Comparison of ENCODE assay signal across 27 mouse cellular contexts in the genomic region with DNA sequence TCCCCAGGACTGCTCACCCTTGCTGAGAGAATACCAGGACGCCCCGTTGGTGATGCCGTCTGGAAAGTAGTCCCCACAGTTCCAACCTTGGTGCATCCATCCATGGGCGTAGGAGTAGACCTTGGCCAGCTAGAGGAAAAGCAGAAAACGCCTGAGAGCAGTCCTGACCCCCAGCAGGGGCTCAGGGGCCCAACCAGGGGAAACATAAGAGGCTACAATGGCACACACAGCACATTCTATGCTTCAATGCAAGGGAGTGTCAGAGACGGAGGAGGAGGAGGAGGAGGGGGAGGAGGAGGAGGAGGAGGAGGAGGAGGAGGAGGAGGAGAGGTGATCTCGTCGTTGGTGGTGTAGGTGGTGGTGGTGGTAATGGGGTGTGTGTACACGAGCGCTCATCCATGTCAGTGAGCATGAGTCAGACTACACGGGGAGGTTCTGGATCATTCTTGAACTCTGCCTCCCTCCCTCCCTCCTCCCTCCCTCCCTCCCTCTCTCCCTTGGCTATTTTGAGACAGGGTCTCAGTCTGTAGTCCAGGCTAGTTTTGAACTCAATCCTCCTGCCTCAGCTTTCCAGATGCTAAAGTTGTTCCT. TPM values are rescaled to one million over a fixed set of nuclear protein-coding genes. Genes with fewer than 3 reads are reported as not detected.
DNase-seq lines count a peak whose midpoint lies in the region; ATAC-seq and TF ChIP-seq lines count a peak whose summit lies in the region.
"Had no signal": no experiment of that assay in that cellular context is flagged by ENCODE, and none has a peak within 500 bp of the region (broad histone marks: within the 10 kb centered on the region; RNA-seq: fewer than 3 reads in every experiment).

No protein-coding gene starts in this region.

- no peaks in the 10 kb centered on the region for H3K9me3 ChIP-seq in forebrain, embryonic 10.5 days
- H3K9me3 ChIP-seq in forebrain, embryonic 11.5 days (ENCODE audit: control insufficient read depth, low read length): no peaks in the 10 kb centered on the region
- no peaks in the 10 kb centered on the region for H3K9me3 ChIP-seq in kidney, embryonic 14.5 days (ENCODE audit: control insufficient read depth, low read length)
- H3K9me3 ChIP-seq in kidney, postnatal 0 days (replicated peaks; ENCODE audit: low read length): no peaks in the 10 kb centered on the region
- H3K9me3 ChIP-seq in midbrain, embryonic 11.5 days (ENCODE audit: control insufficient read depth, low read length): no peaks in the 10 kb centered on the region
- H3K9me3 ChIP-seq in midbrain, postnatal 0 days (ENCODE audit: low read length): no peaks in the 10 kb centered on the region
- H3K9me3 ChIP-seq: forebrain, embryonic 12.5 days; forebrain, embryonic 15.5 days; heart, embryonic 12.5 days; heart, embryonic 15.5 days; hindbrain, embryonic 13.5 days had no signal

- peaks cover 16% of the 10 kb centered on the region for H3K4me1 ChIP-seq in forebrain, embryonic 10.5 days
- 0 out of 2 replicates have a peak, but pooled peaks cover 3% of the 10 kb centered on the region for H3K4me1 ChIP-seq in forebrain, embryonic 11.5 days (replicated peaks; ENCODE audit: control insufficient read depth, insufficient read depth, low read length)
- 0 out of 2 replicates have a peak, but pooled peaks cover 4% of the 10 kb centered on the region for H3K4me1 ChIP-seq in kidney, embryonic 14.5 days (ENCODE audit: control insufficient read depth, insufficient read depth, low read length)
- no peaks in the 10 kb centered on the region for H3K4me1 ChIP-seq in kidney, postnatal 0 days (replicated peaks; ENCODE audit: insufficient read depth, low read length)
- no peaks in the 10 kb centered on the region for H3K4me1 ChIP-seq in midbrain, embryonic 11.5 days (ENCODE audit: control insufficient read depth, insufficient read depth, low read length)
- no peaks in the 10 kb centered on the region for H3K4me1 ChIP-seq in midbrain, postnatal 0 days (ENCODE audit: insufficient read depth, low read length)
- H3K4me1 ChIP-seq: forebrain, embryonic 12.5 days; forebrain, embryonic 15.5 days; heart, embryonic 12.5 days; heart, embryonic 15.5 days; hindbrain, embryonic 13.5 days had no signal

- H3K4me2 ChIP-seq in forebrain, embryonic 11.5 days (ENCODE audit: low read depth, low read length, severe bottlenecking): no peak overlapping the region
- no peak overlapping the region for H3K4me2 ChIP-seq in kidney, embryonic 14.5 days (replicated peaks; ENCODE audit: low read depth, low read length)
- no peak overlapping the region for H3K4me2 ChIP-seq in kidney, postnatal 0 days (ENCODE audit: low read length)
- no peak overlapping the region for H3K4me2 ChIP-seq in midbrain, embryonic 11.5 days
- no peak overlapping the region for H3K4me2 ChIP-seq in midbrain, postnatal 0 days (ENCODE audit: low read depth, low read length, poor library complexity, severe bottlenecking)
- H3K4me2 ChIP-seq: forebrain, embryonic 12.5 days; forebrain, embryonic 15.5 days; heart, embryonic 12.5 days; heart, embryonic 15.5 days; hindbrain, embryonic 13.5 days had no signal

- no peak overlapping the region for H3K9ac ChIP-seq in forebrain, embryonic 11.5 days (ENCODE audit: low read length)
- no peak overlapping the region for H3K9ac ChIP-seq in kidney, embryonic 14.5 days (ENCODE audit: low read depth, low read length)
- H3K9ac ChIP-seq in kidney, postnatal 0 days (ENCODE audit: low read depth, low read length): no peak overlapping the region
- H3K9ac ChIP-seq in midbrain, embryonic 11.5 days (ENCODE audit: low read length): no peak overlapping the region
- no peak overlapping the region for H3K9ac ChIP-seq in midbrain, postnatal 0 days (replicated peaks; ENCODE audit: low read length, poor library complexity, severe bottlenecking)
- H3K9ac ChIP-seq: forebrain, embryonic 12.5 days; forebrain, embryonic 15.5 days; heart, embryonic 12.5 days; heart, embryonic 15.5 days; hindbrain, embryonic 13.5 days had no signal

- no peaks in the 10 kb centered on the region for H3K36me3 ChIP-seq in forebrain, embryonic 10.5 days (replicated peaks)
- H3K36me3 ChIP-seq in forebrain, embryonic 11.5 days (ENCODE audit: control insufficient read depth, insufficient read depth, low read length): no peaks in the 10 kb centered on the region
- no peaks in the 10 kb centered on the region for H3K36me3 ChIP-seq in kidney, embryonic 14.5 days (ENCODE audit: control insufficient read depth, insufficient read depth, low read length)
- no peaks in the 10 kb centered on the region for H3K36me3 ChIP-seq in kidney, postnatal 0 days (ENCODE audit: insufficient read depth, low read length)
- no peaks in the 10 kb centered on the region for H3K36me3 ChIP-seq in midbrain, embryonic 11.5 days (ENCODE audit: control insufficient read depth, insufficient read depth, low read length)
- H3K36me3 ChIP-seq in midbrain, postnatal 0 days (ENCODE audit: insufficient read depth, low read length): no peaks in the 10 kb centered on the region
- H3K36me3 ChIP-seq: forebrain, embryonic 12.5 days; forebrain, embryonic 15.5 days; heart, embryonic 12.5 days; heart, embryonic 15.5 days; hindbrain, embryonic 13.5 days had no signal

- H3K27me3 ChIP-seq in forebrain, embryonic 10.5 days (ENCODE audit: poor library complexity, severe bottlenecking): peaks cover 8% of the 10 kb centered on the region; the same call in 1 of the 2 replicates
- no peaks in the 10 kb centered on the region for H3K27me3 ChIP-seq in forebrain, embryonic 11.5 days (ENCODE audit: control insufficient read depth, insufficient read depth, low read length)
- H3K27me3 ChIP-seq in kidney, embryonic 14.5 days (ENCODE audit: control insufficient read depth, insufficient read depth, low read length): no peaks in the 10 kb centered on the region
- no peaks in the 10 kb centered on the region for H3K27me3 ChIP-seq in kidney, postnatal 0 days (ENCODE audit: insufficient read depth, low read length)
- no peaks in the 10 kb centered on the region for H3K27me3 ChIP-seq in midbrain, embryonic 11.5 days (ENCODE audit: control insufficient read depth, insufficient read depth, low read length)
- no peaks in the 10 kb centered on the region for H3K27me3 ChIP-seq in midbrain, postnatal 0 days (ENCODE audit: insufficient read depth, low read length)
- H3K27me3 ChIP-seq: forebrain, embryonic 12.5 days; forebrain, embryonic 15.5 days; hindbrain, embryonic 13.5 days had no signal

- WGBS in forebrain, embryonic 10.5 days: 58% methylated on average over 10 of the region's 11 CpGs
- WGBS in forebrain, embryonic 11.5 days: 47% methylated on average over 10 of the region's 11 CpGs
- 31% methylated on average over 10 of the region's 11 CpGs for WGBS in kidney, embryonic 14.5 days
- WGBS in kidney, postnatal 0 days: 28% methylated on average over 10 of the region's 11 CpGs
- 53% methylated on average over 8 of the region's 11 CpGs for WGBS in midbrain, embryonic 11.5 days
- 44% methylated on average over 8 of the region's 11 CpGs for WGBS in midbrain, postnatal 0 days

- 0 out of 2 replicates have a peak overlapping the region, but pooled peaks have one; percentile 7 for H3K27ac ChIP-seq in forebrain, embryonic 10.5 days
- no peak overlapping the region for H3K27ac ChIP-seq in forebrain, embryonic 11.5 days (ENCODE audit: low read depth, low read length)
- H3K27ac ChIP-seq in kidney, embryonic 14.5 days (ENCODE audit: low read depth, low read length): no peak overlapping the region; the same call in 1 of the 2 replicates
- H3K27ac ChIP-seq in kidney, postnatal 0 days: 0 out of 2 replicates have a peak overlapping the region, but pooled peaks have one; percentile 28
- no peak overlapping the region for H3K27ac ChIP-seq in midbrain, embryonic 11.5 days (ENCODE audit: low read depth, low read length)
- no peak overlapping the region for H3K27ac ChIP-seq in midbrain, postnatal 0 days (ENCODE audit: low read depth, low read length)
- H3K27ac ChIP-seq: forebrain, embryonic 12.5 days; forebrain, embryonic 15.5 days; heart, embryonic 15.5 days; hindbrain, embryonic 13.5 days had no signal

- H3K4me3 ChIP-seq in forebrain, embryonic 10.5 days: no peak overlapping the region
- no peak overlapping the region for H3K4me3 ChIP-seq in forebrain, embryonic 11.5 days (ENCODE audit: low read depth, low read length)
- no peak overlapping the region for H3K4me3 ChIP-seq in kidney, embryonic 14.5 days (ENCODE audit: low read length)
- H3K4me3 ChIP-seq in kidney, postnatal 0 days (replicated peaks; ENCODE audit: low read depth, low read length): no peak overlapping the region
- no peak overlapping the region for H3K4me3 ChIP-seq in midbrain, embryonic 11.5 days (ENCODE audit: low read depth, low read length)
- no peak overlapping the region for H3K4me3 ChIP-seq in midbrain, postnatal 0 days (ENCODE audit: low read depth, low read length)
- H3K4me3 ChIP-seq: forebrain, embryonic 12.5 days; forebrain, embryonic 15.5 days; heart, embryonic 12.5 days; heart, embryonic 15.5 days; hindbrain, embryonic 13.5 days had no signal

- DNase-seq in forebrain, embryonic 10.5 days (ENCODE audit: extremely low spot score, low spot score): no peak
- no peak for DNase-seq in forebrain, embryonic 11.5 days (ENCODE audit: low spot score)
- no peak for DNase-seq in kidney, adult 11 months
- peak; percentile 46 for DNase-seq in kidney, postnatal 0 days (ENCODE audit: low spot score)
- DNase-seq in kidney, adult 8-10 months: no peak
- DNase-seq in midbrain, embryonic 11.5 days (ENCODE audit: low spot score, missing footprints): peak; percentile 54
- DNase-seq in midbrain, postnatal 0 days (ENCODE audit: low spot score): no peak
- DNase-seq: adrenal gland, adult 8-10 months; adrenal gland, postnatal 25 days; cerebellum, adult 11-12 months; cerebellum, adult 8-10 months; cerebellum, postnatal 10 days; cerebellum, postnatal 36 days; embryo, embryonic 11 days; gastrocnemius, postnatal 25 days; heart, adult 18-20 months; heart, postnatal 10 days; heart, postnatal 36 days had no signal

- ATAC-seq in forebrain, embryonic 11.5 days (replicated peaks; ENCODE audit: low FRiP score): no peak
- ATAC-seq in kidney, embryonic 14.5 days (ENCODE audit: low FRiP score, low TSS enrichment): peak; percentile 83
- peak; percentile 86 for ATAC-seq in kidney, postnatal 0 days (replicated peaks; ENCODE audit: low FRiP score, low read depth)
- no peak for ATAC-seq in midbrain, embryonic 11.5 days (ENCODE audit: low FRiP score)
- no peak for ATAC-seq in midbrain, postnatal 0 days (ENCODE audit: low FRiP score)
- ATAC-seq: activated CD4-positive, CD25-positive, alpha-beta regulatory T cell, adult 4 months; forebrain, embryonic 15.5 days; hindbrain, embryonic 16.5 days had no signal

- TF ChIP-seq CTCF in kidney, postnatal 0 days (IDR thresholded peaks at IDR 0.05; ENCODE audit: low read depth): no peak
- no peak for TF ChIP-seq CTCF in midbrain, postnatal 0 days (IDR thresholded peaks at IDR 0.05)

RNA-seq across cellular contexts. Expression of gene Cpn1, which starts 17.8 kb away (rescaled TPM):
- polyA plus RNA-seq in forebrain, embryonic 10.5 days (2016; fragmentation: Nextera tagmentation; extraction: Ambion mirVana): 0.21 and 0.48 TPM in 2 replicates
- polyA plus RNA-seq in forebrain, embryonic 11.5 days (2014; fragmentation: Nextera tagmentation; extraction: Ambion mirVana): 0.09 TPM in 1 of 2 replicates, not detected in the other
- 20.3 and 32.3 TPM in 2 replicates for polyA plus RNA-seq in kidney, embryonic 14.5 days (2014; fragmentation: Nextera tagmentation; extraction: Ambion mirVana)
- polyA plus RNA-seq in kidney, postnatal 0 days (2015; fragmentation: Nextera tagmentation; extraction: Ambion mirVana): 82.1 and 94.2 TPM in 2 replicates
- 0.14 and 0.28 TPM in 2 replicates for polyA plus RNA-seq in midbrain, embryonic 11.5 days (2014; fragmentation: Nextera tagmentation; extraction: Ambion mirVana)
- 0.27 TPM in 1 of 2 replicates, not detected in the other for total RNA-seq in midbrain, postnatal 0 days (2014; rRNA removed)
- 0.38 and 0.48 TPM in 2 replicates for polyA plus RNA-seq in midbrain, postnatal 0 days (2015; fragmentation: Nextera tagmentation; extraction: Ambion mirVana)
- total RNA-seq: adrenal gland, postnatal 25 days; gastrocnemius, postnatal 25 days; heart, adult 18-20 months; heart, postnatal 10 days had no signal
- polyA plus RNA-seq: embryonic facial prominence, embryonic 11.5 days had no signal

RNA-seq across cellular contexts. Expression of gene Dnmbp, which starts 28.5 kb away (rescaled TPM):
- 17.6 and 18.4 TPM in 2 replicates for polyA plus RNA-seq in forebrain, embryonic 10.5 days (2016; fragmentation: Nextera tagmentation; extraction: Ambion mirVana)
- polyA plus RNA-seq in forebrain, embryonic 11.5 days (2014; fragmentation: Nextera tagmentation; extraction: Ambion mirVana): 17.8 TPM in 2 replicates
- 21.5 and 24.2 TPM in 2 replicates for polyA plus RNA-seq in kidney, embryonic 14.5 days (2014; fragmentation: Nextera tagmentation; extraction: Ambion mirVana)
- polyA plus RNA-seq in kidney, postnatal 0 days (2015; fragmentation: Nextera tagmentation; extraction: Ambion mirVana): 19.2 and 20.7 TPM in 2 replicates
- polyA plus RNA-seq in midbrain, embryonic 11.5 days (2014; fragmentation: Nextera tagmentation; extraction: Ambion mirVana): 13.5 and 14.5 TPM in 2 replicates
- total RNA-seq in midbrain, postnatal 0 days (2014; rRNA removed): 11.7 and 15.7 TPM in 2 replicates
- polyA plus RNA-seq in midbrain, postnatal 0 days (2015; fragmentation: Nextera tagmentation; extraction: Ambion mirVana): 5.6 and 5.9 TPM in 2 replicates

Comparison
In these comparisons a context has a peak if more than half of its experiments do, and no peak if none do; other contexts are left out.
1. DNase-seq: peak in kidney, postnatal 0 days (single experiment) and midbrain, embryonic 11.5 days (single experiment); none in forebrain, embryonic 10.5 days (single experiment), forebrain, embryonic 11.5 days (single experiment), kidney, adult 11 months (single experiment), kidney, adult 8-10 months (0 of 2) and midbrain, postnatal 0 days (single experiment).
2. H3K27ac ChIP-seq: peak in forebrain, embryonic 10.5 days (single experiment) and kidney, postnatal 0 days (single experiment); none in forebrain, embryonic 11.5 days (single experiment), kidney, embryonic 14.5 days (single experiment), midbrain, embryonic 11.5 days (single experiment) and midbrain, postnatal 0 days (single experiment).
3. ATAC-seq: peak in kidney, embryonic 14.5 days (single experiment) and kidney, postnatal 0 days (single experiment); none in forebrain, embryonic 11.5 days (single experiment), midbrain, embryonic 11.5 days (single experiment) and midbrain, postnatal 0 days (single experiment).
4. RNA of gene Cpn1, which starts 17.8 kb away (polyA plus RNA-seq): 82.1 to 94.2 TPM in kidney, postnatal 0 days and 20.3 to 32.3 TPM in kidney, embryonic 14.5 days; 0.21 to 0.48 TPM in forebrain, embryonic 10.5 days, 0.38 to 0.48 TPM in midbrain, postnatal 0 days, 0.14 to 0.28 TPM in midbrain, embryonic 11.5 days and 0.09 TPM in forebrain, embryonic 11.5 days; every median in the first group is over 10 times any median in the second.